Mouse (Mus musculus) intestine, postnatal 0 days (tissue): ENCODE data around the gene Bbx. TPM values are rescaled to one million over a fixed set of nuclear protein-coding genes. Genes with fewer than 3 reads are reported as not detected.

Experiments used
- ATAC-seq: fragments of 200-750 bp; cut with Nextera tagmentation; 2 replicates; pipeline ENCODE4 v1.8.0; 2017; ENCODE audit warnings: mild to moderate bottlenecking, moderate TSS enrichment, moderate library complexity
- H3K27ac ChIP-seq: fragments of 300-500 bp; sonication (generic); 2 replicates; pipeline ENCODE4 v1.5.1; 2014; ENCODE audit warnings: mild to moderate bottlenecking, low read depth, low read length, moderate library complexity
- H3K27me3 ChIP-seq: fragments of 300-500 bp; sonication (generic); replicated peaks from 2 replicates; pipeline ENCODE4 v1.6.1; 2014; ENCODE audit warnings: low read length, mixed read lengths; ENCODE audit not compliant: control insufficient read depth, insufficient read depth
- H3K36me3 ChIP-seq: fragments of 300-500 bp; sonication (generic); 2 replicates; pipeline ENCODE4 v1.6.1; 2014; ENCODE audit warnings: mild to moderate bottlenecking, moderate library complexity; ENCODE audit not compliant: control insufficient read depth, insufficient read depth
- H3K4me1 ChIP-seq: fragments of 300-500 bp; sonication (generic); replicated peaks from 2 replicates; pipeline ENCODE4 v1.6.1; 2014; ENCODE audit warnings: antibody characterized with exemption, low read length, mixed read lengths; ENCODE audit not compliant: control insufficient read depth, insufficient read depth
- H3K4me2 ChIP-seq: fragments of 300-500 bp; sonication (generic); replicated peaks from 2 replicates; pipeline ENCODE4 v1.6.1; 2014; ENCODE audit warnings: low read depth, mild to moderate bottlenecking, moderate library complexity
- H3K4me3 ChIP-seq: fragments of 300-500 bp; sonication (generic); 2 replicates; pipeline ENCODE4 v1.5.1; 2014; ENCODE audit warnings: low read depth, low read length
- H3K9ac ChIP-seq: fragments of 300-500 bp; sonication (generic); 2 replicates; pipeline ENCODE4 v1.6.1; 2014; ENCODE audit warnings: mild to moderate bottlenecking, low read depth, low read length
- H3K9me3 ChIP-seq: fragments of 300-500 bp; sonication (generic); 2 replicates; pipeline ENCODE4 v1.6.1; 2016; ENCODE audit warnings: mixed run types; ENCODE audit not compliant: control insufficient read depth
- CTCF ChIP-seq: sonication (generic); IDR thresholded peaks from 2 replicates; pipeline ENCODE4 v1.5.1; 2016; ENCODE audit warnings: low read depth, mild to moderate bottlenecking, control low read depth, antibody characterized with exemption, moderate library complexity
- WGBS: fragments of 180-500 bp; shearing (Covaris S2); extraction: QIAGEN DNeasy Blood & Tissue Kit; methylation state at CpG from one replicate; pipeline ENCODE4 v1.1.7; 2014; 5-methylcytosine and 5-hydroxymethylcytosine counted together
- polyA plus RNA-seq: library from polyadenylated mRNA; unstranded; fragments of >200 nt; fragmentation: Nextera tagmentation; extraction: Ambion mirVana; gene quantifications from 2 replicates; pipeline ENCODE4 v1.2.1, GENCODE M21; 2015

The Bbx gene
- polyA plus RNA-seq, 1 experiment from 2014 or later, result 14.6 TPM

- no peak for ATAC-seq
- no peaks in the 10 kb centered on the region for H3K9me3 ChIP-seq
- no peak for TF ChIP-seq CTCF
- H3K4me1 ChIP-seq, result 0 out of 2 replicates have a peak, but pooled peaks cover 5% of the 10 kb centered on the region
- no peak overlapping the region for H3K4me2 ChIP-seq
- H3K27ac ChIP-seq, result no peak overlapping the region
- no peaks in the 10 kb centered on the region for H3K27me3 ChIP-seq
- 94% methylated on average over 2 of the region's 2 CpGs for WGBS
- no peak overlapping the region for H3K4me3 ChIP-seq
- H3K36me3 ChIP-seq, result no peaks in the 10 kb centered on the region
- H3K9ac ChIP-seq, result no peak overlapping the region
These were observed 107.4 kb downstream of the Bbx start for GRCm38 (mm10) chr16:50324746-50325145.

- H3K9me3 ChIP-seq, result no peaks in the 10 kb centered on the region
- 0 out of 2 replicates have a peak, but pooled peaks cover 5% of the 10 kb centered on the region for H3K4me1 ChIP-seq
- ATAC-seq, result no peak
- H3K4me2 ChIP-seq, result no peak overlapping the region
- no peak overlapping the region for H3K9ac ChIP-seq
- H3K27ac ChIP-seq, result no peak overlapping the region
- H3K4me3 ChIP-seq, result no peak overlapping the region
- no peak for TF ChIP-seq CTCF
- H3K36me3 ChIP-seq, result no peaks in the 10 kb centered on the region
- no peaks in the 10 kb centered on the region for H3K27me3 ChIP-seq
- 89% methylated on average over 6 of the region's 6 CpGs for WGBS
These were observed 107.9 kb downstream of the Bbx start for GRCm38 (mm10) chr16:50324292-50324691.

DNA sequence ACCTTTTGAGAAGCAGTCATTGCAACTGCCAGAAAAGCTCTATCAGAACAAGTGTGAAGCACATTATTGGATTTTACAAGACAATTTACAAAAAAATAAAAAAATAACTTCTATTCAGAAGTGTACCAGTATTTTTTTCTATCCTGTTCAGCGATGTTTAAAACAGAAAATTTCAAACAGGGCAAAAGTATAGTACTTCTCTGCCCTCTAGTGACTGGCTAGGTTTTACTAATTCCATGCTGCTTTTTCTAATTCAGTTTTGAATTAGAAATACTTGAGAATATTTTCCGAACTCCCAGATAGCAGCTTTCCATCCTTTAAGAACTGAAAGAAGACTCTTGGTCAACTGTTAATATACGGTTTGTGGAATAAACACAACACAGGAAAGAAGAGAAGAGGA lies 110.8 kb downstream of the Bbx start:
- peak; percentile 23; the same call in 1 of the 2 replicates for TF ChIP-seq CTCF
- WGBS, result 73% methylated on average over 3 of the region's 3 CpGs
- no peaks in the 10 kb centered on the region for H3K27me3 ChIP-seq
- no peak overlapping the region for H3K4me2 ChIP-seq
- H3K4me3 ChIP-seq, result no peak overlapping the region
- no peaks in the 10 kb centered on the region for H3K9me3 ChIP-seq
- no peak overlapping the region for H3K27ac ChIP-seq
- H3K4me1 ChIP-seq, result 0 out of 2 replicates have a peak, but pooled peaks cover 5% of the 10 kb centered on the region
- no peaks in the 10 kb centered on the region for H3K36me3 ChIP-seq
- ATAC-seq, result no peak
- no peak overlapping the region for H3K9ac ChIP-seq

DNA sequence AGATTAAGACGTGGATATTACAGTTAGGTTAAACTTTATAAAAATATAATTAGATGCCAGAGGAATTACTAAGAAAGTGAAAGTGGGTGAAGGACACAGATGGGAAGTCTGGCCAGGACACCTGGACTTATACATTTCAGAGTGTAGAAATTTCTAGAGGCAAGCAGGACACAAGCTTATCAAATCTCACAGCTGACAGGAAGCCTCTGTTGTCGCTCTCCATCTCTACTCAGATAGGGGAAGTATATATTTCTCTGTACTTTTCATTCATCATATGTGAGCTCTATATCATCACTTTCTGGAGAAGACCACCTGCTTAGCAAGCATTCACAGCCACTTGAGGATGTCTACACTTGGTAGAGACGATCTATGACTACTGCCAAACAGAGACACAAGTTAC lies 113.9 kb downstream of the Bbx start:
- 80% methylated on average over 3 of the region's 3 CpGs for WGBS
- Histone ChIP-seq H3K4me2 (no peak overlapping the region), H3K4me1 (0 out of 2 replicates have a peak, but pooled peaks cover 5% of the 10 kb centered on the region), H3K4me3 (no peak overlapping the region), H3K9ac (no peak overlapping the region), H3K27ac (no peak overlapping the region), H3K36me3 (no peaks in the 10 kb centered on the region), H3K9me3 (no peaks in the 10 kb centered on the region), H3K27me3 (no peaks in the 10 kb centered on the region)
- ATAC-seq, result no peak
- TF ChIP-seq CTCF, result no peak

DNA sequence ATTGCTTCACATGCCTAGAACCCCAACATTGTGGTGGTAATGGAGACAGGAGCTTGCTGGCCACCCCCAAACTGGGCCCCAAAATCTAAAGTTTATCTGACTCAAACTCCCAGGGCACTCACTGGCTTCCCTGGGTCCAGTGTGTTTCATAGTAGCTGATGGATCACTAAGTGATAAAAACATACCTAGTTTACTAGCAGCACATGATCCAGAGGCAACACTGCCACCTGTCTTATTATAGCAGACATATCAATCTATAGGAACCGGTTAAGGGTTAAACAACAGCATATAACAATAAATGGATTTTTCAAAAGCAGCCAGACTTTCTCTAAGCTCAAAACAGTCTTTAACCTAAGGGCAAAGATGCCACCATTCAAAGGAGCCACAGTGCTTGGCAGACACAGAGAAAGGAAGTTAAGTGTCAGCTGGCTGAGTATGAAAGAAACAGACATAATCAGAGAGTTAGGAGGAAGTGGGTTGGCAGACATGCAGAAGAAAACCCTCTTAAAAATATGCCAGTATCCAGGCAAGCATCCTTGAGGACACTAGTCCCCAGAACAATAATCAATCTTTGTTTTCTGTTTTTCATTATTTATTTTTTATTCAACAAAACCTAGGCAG lies 116.7 kb downstream of the Bbx start:
- no peaks in the 10 kb centered on the region for H3K9me3 ChIP-seq
- H3K27me3 ChIP-seq, result no peaks in the 10 kb centered on the region
- H3K27ac ChIP-seq, result no peak overlapping the region
- H3K36me3 ChIP-seq, result no peaks in the 10 kb centered on the region
- H3K9ac ChIP-seq, result no peak overlapping the region
- no peak overlapping the region for H3K4me3 ChIP-seq
- H3K4me1 ChIP-seq, result no peaks in the 10 kb centered on the region
- no peak for ATAC-seq
- H3K4me2 ChIP-seq, result no peak overlapping the region
- WGBS, result 68% methylated on average over 1 of the region's 1 CpGs
- peak; percentile 43 for TF ChIP-seq CTCF

DNA sequence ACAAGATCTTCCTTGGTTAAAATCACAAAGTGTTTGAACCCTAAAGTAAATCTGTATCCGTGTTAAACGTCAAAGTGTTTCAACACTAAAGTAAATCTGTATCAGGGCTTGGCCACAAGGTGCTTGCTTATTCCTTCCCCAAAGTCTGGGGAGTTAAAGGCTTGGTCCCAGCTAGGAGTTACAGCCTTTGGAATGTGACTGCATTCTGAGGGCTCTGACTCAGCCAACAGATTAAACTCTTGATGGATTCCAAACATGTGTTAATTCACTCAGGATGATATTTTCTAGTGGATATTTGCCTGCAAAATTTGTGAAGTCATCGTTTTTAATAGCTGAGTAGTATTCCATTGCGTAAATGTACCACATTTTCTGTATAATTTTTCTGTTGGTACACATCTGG lies 120.6 kb downstream of the Bbx start:
- Histone ChIP-seq H3K4me1 (no peaks in the 10 kb centered on the region), H3K27me3 (no peaks in the 10 kb centered on the region), H3K9me3 (no peaks in the 10 kb centered on the region), H3K27ac (no peak overlapping the region), H3K4me2 (no peak overlapping the region), H3K9ac (no peak overlapping the region), H3K36me3 (no peaks in the 10 kb centered on the region), H3K4me3 (no peak overlapping the region)
- TF ChIP-seq CTCF, result no peak
- WGBS, result 77% methylated on average over 4 of the region's 4 CpGs
- ATAC-seq, result no peak
